ENCODE assay signal across 26 mouse cellular contexts in the genomic region with DNA sequence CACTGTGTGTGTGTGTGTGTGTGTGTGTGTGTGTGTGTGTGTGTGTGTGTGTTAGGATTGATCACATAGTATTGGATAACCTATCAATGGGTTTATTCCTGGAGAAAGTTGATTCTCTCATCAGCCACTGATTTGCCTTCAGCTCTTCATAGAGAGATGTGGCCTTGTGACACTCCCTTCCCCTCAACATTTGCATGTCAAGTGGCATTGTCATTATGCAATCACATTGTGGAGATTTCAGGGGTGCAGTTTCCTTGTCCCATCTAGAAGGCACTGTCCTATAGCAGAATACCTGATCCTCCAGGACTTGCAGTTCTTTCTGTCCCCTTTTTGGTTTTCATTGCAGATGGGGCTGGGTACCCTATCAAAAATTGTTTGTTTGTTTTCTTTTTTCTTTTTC. TPM values are rescaled to one million over a fixed set of nuclear protein-coding genes. Genes with fewer than 3 reads are reported as not detected.
DNase-seq lines count a peak whose midpoint lies in the region; ATAC-seq and TF ChIP-seq lines count a peak whose summit lies in the region.
"Had no signal": no experiment of that assay in that cellular context is flagged by ENCODE, and none has a peak within 500 bp of the region (broad histone marks: within the 10 kb centered on the region; RNA-seq: fewer than 3 reads in every experiment).

No protein-coding gene starts in this region.

- no peak overlapping the region for H3K4me3 ChIP-seq in CH12.LX (replicated peaks in 1 of 3; ENCODE audit: low read depth in 2 of 3, low read length in 2 of 3, poor library complexity in 1 of 3)
- H3K4me3 ChIP-seq: gastrocnemius, adult 2 months; heart, embryonic 12.5 days; heart, embryonic 15.5 days; hindbrain, embryonic 10.5 days; hindbrain, embryonic 13.5 days had no signal

- peak; percentile 10 for TF ChIP-seq RAD21 in CH12.LX (IDR thresholded peaks at IDR 0.05; ENCODE audit: low read depth, low read length)

- peak in 1 of 2 experiments; percentile 7; a peak in 1 of 4 replicates for TF ChIP-seq CTCF in CH12.LX (conservative IDR thresholded peaks at IDR 0.05 in 1 of 2, IDR thresholded peaks at IDR 0.05 in 1 of 2; ENCODE audit: low read depth in 2 of 2, low read length in 2 of 2)

- no peaks in the 10 kb centered on the region for H3K27me3 ChIP-seq in CH12.LX (replicated peaks)
- H3K27me3 ChIP-seq: heart, embryonic 12.5 days; heart, embryonic 15.5 days; hindbrain, embryonic 13.5 days had no signal

- H3K4me1 ChIP-seq in CH12.LX (ENCODE audit: control insufficient read depth in 1 of 2, insufficient read depth in 2 of 2): peaks cover 3 to 8% of the 10 kb centered on the region in 2 experiments; a peak in 3 of 4 replicates
- H3K4me1 ChIP-seq: heart, embryonic 12.5 days; heart, embryonic 15.5 days; hindbrain, embryonic 10.5 days; hindbrain, embryonic 13.5 days had no signal

- TF ChIP-seq EP300 in CH12.LX (IDR thresholded peaks at IDR 0.05; ENCODE audit: low read length): no peak

- no peak for TF ChIP-seq POLR2A in CH12.LX (IDR thresholded peaks at IDR 0.05; ENCODE audit: low read depth, low read length)

- no peak for ATAC-seq in erythroblast, adult 5-6 weeks (replicated peaks; ENCODE audit: low FRiP score, poor library complexity, severe bottlenecking)
- ATAC-seq: forebrain, embryonic 14.5 days; forebrain, postnatal 0 days; hindbrain, embryonic 16.5 days; intestine, embryonic 16.5 days had no signal

- H3K79me2 ChIP-seq in CH12.LX (replicated peaks; ENCODE audit: control insufficient read depth, extremely low read depth, insufficient read depth, poor library complexity, severe bottlenecking): no peaks in the 10 kb centered on the region

- H3K9ac ChIP-seq in CH12.LX (ENCODE audit: insufficient read depth, low read depth): no peak overlapping the region
- H3K9ac ChIP-seq: forebrain, postnatal 0 days; heart, embryonic 12.5 days; heart, embryonic 15.5 days; hindbrain, embryonic 13.5 days had no signal

- H3K27ac ChIP-seq in CH12.LX (ENCODE audit: insufficient read depth, low read depth): no peak overlapping the region
- H3K27ac ChIP-seq: gastrocnemius, adult 2 months; heart, embryonic 15.5 days; hindbrain, embryonic 10.5 days; hindbrain, embryonic 13.5 days had no signal

- in situ Hi-C loops in CH12.LX (cut with MboI; ENCODE audit: low pct_ligation_motif_present, low pct_unique_long_range_greater_than_20kb, low sequenced_read_pairs): loop anchor here (10.0 kb wide), 1 partner anchor 234 kb away; no protein-coding TSS in a partner anchor

- DNase-seq in CH12.LX (ENCODE audit: extremely low read depth): peak; percentile 65
- peak; percentile 66 for DNase-seq in ES-CJ7 (ENCODE audit: low read depth, low spot score)
- peak; percentile 1 for DNase-seq in WW6 (ENCODE audit: low read depth, low spot score)
- DNase-seq in induced T-regulatory cell, adult 2 months (ENCODE audit: low read depth): peak; percentile 7
- no peak for DNase-seq in kidney, adult 18-20 months
- DNase-seq in urinary bladder, postnatal 25 days (ENCODE audit: low spot score): no peak
- DNase-seq: adrenal gland, adult 8-10 months; adrenal gland, postnatal 25 days; cerebellum, adult 11-12 months; cerebellum, adult 8-10 months; cerebellum, postnatal 36 days; forebrain, postnatal 0 days; gastrocnemius, adult 2 months; gastrocnemius, postnatal 14 days; heart, adult 11 months; heart, postnatal 10 days; heart, postnatal 36 days; kidney, adult 2 months had no signal

- H3K36me3 ChIP-seq in CH12.LX (replicated peaks in 1 of 2; ENCODE audit: control insufficient read depth in 1 of 2, insufficient read depth in 1 of 2, low read length in 1 of 2): no peaks in the 10 kb centered on the region
- H3K36me3 ChIP-seq: heart, embryonic 12.5 days; heart, embryonic 15.5 days; hindbrain, embryonic 10.5 days; hindbrain, embryonic 13.5 days had no signal

- H3K9me3 ChIP-seq in CH12.LX (replicated peaks; ENCODE audit: low read length): no peaks in the 10 kb centered on the region
- H3K9me3 ChIP-seq: heart, embryonic 12.5 days; heart, embryonic 15.5 days; hindbrain, embryonic 10.5 days; hindbrain, embryonic 13.5 days had no signal

- dilution Hi-C loops in CH12.LX (cut with MboI; ENCODE audit: extremely low pct_ligation_motif_present, extremely low pct_unique_long_range_greater_than_20kb, low sequenced_read_pairs): no loop called here

- H3K4me2 ChIP-seq in CH12.LX (ENCODE audit: insufficient read depth, low read depth, poor library complexity, severe bottlenecking): no peak overlapping the region
- H3K4me2 ChIP-seq: heart, embryonic 12.5 days; heart, embryonic 15.5 days; hindbrain, embryonic 13.5 days had no signal

TF ChIP-seq in CH12.LX, 34 proteins besides CTCF, POLR2A, EP300 and RAD21:
- TF ChIP-seq ZC3H11A (IDR thresholded peaks at IDR 0.05; ENCODE audit: low read depth, low read length) (no peak), UBTF (IDR thresholded peaks at IDR 0.05; ENCODE audit: low read depth, low read length) (no peak), IRF4 (IDR thresholded peaks at IDR 0.05; ENCODE audit: low read depth, low read length) (no peak), SMC3 (IDR thresholded peaks at IDR 0.05; ENCODE audit: low read depth, low read length) (0 out of 2 replicates have a peak, but pooled peaks have one; percentile 10), ZNF384 (IDR thresholded peaks at IDR 0.05; ENCODE audit: low read depth, low read length) (no peak), MYC (IDR thresholded peaks at IDR 0.05; ENCODE audit: low read depth, low read length) (no peak)

RNA-seq across cellular contexts. Expression of a gene that starts 41.9 kb away (rescaled TPM):
- total RNA-seq in CH12.LX (2012; rRNA removed) (10.5 and 11.0 TPM in 2 replicates), CH12.LX (2014; rRNA removed) (25.2 and 26.2 TPM in 2 replicates)
- 11.6 and 12.6 TPM in 2 replicates for polyA plus RNA-seq in CH12.LX (2012; ENCODE audit: insufficient read length, low read depth)
- total RNA-seq in erythroblast, adult 5-6 weeks (2015; ENCODE audit: low replicate concordance): 1.5 and 3.8 TPM in 2 replicates
- 4.9 and 5.6 TPM in 2 replicates for total RNA-seq in erythroblast, adult 5-6 weeks (2017; ENCODE audit: low replicate concordance)

Comparison
In these comparisons a context has a peak if more than half of its experiments do, and no peak if none do; other contexts are left out.
1. DNase-seq: peak in CH12.LX (single experiment), ES-CJ7 (single experiment), WW6 (single experiment) and induced T-regulatory cell, adult 2 months (single experiment); none in kidney, adult 18-20 months (single experiment) and urinary bladder, postnatal 25 days (single experiment).